Mouse (Mus musculus) adrenal gland, adult (tissue): ENCODE data around the gene Ece1.
A peak's percentile ranks its signal among the peaks of the same experiment; 100 is the strongest.

Experiments
- DNase-seq, 2 experiments: peaks; one replicate each; pipeline ENCODE4 v3.0.0; 2022 to 2023; ENCODE audit warnings: low spot score in 1 of 2; ENCODE audit not compliant: inconsistent age in 2 of 2

Ece1 gene

DNA sequence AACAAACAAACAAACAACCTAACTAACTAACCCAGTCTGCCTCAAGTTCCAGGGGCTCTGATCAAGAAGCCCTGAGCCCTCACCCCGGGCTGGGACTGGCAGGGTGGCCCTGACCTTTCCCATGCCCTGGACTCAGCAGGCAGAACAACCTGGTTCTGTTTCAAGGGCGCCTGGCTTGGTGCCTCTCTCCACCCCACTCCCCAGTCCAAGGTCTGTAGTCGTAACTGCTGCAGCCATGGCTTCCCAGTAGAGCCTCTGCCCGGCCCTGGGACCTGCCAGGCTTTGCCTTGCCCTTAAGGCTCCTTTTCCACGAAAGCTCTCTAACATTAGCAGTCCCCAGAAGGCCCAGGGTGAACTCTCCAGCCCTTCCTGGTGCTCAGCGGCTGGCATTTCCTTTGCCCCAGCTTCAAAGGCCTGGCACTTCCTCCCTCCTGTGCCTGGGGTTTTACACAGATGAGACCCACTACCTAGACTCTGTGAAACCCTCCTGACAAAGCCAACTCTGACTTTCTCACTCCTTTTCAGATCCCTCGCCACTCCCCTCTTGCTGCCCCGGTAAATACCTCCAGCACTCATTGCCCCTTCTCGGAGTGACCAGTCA is 6.2 kb upstream of the Ece1 start:
- peak; percentile 95 to 96 for DNase-seq

DNA sequence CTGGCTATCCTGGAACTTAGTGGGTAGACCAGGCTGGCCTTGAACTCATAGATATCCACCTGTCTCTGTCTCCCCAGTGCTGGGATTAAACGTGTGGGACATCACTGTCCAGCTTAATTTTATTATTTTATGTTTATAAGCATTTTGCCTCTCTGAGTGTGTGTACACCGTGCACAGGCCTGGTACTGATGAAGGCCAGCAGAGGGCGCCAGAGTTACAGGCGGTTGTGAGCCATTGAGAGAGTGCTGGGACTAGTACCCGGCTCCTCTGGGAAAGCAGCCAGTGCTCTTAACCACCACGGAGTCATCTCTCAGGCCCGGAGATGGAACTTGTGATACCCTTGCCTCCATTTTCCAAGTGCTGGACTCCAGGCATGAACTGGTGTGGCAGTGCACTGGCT is 4.9 kb upstream of the Ece1 start:
- DNase-seq, result peak; percentile 73 to 86

DNA sequence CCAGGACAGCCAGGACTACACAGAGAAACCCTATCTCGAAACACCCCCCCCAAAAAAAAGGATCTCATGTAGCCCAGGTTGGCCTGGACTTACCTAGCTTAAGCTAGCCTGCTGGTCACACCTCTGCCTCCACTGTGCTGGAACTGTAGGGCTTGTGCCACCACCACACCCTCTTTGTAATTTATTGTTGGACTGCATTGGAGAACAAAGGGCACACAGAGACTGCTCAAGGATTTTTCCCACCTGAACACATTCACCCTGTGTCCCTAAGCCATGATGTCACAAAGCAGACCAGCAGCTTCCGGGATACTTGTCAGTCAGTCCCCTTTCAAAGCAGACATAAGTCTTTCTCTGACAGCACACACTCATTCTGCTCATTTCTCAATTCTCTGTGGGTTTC is 3.7 kb upstream of the Ece1 start:
- no peak for DNase-seq

DNA sequence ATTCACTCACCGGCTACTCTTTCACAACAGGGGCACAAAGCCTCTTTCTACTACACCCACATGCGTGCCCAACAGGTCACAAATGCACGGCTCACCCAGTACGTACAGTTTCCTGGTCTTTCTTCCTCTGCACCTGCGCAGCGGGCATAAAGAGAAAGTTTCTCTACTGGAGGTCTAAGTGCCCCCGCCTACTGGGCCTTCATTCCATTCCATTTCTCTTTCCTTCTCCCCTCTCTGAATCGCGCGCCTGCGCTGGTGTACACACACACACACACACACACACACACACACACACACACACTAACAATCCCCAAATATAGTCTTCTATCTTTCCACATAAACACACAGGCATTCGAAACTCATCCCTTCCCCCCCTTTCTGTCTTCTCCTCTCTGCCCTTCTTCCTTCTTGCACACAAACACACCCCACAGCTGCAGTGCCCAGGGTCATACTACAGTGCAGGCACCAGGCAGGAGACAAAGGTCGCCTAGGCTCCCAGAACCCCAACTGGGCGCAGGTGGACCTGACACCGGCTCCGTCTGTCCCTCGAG is 501 bp upstream of the Ece1 start:
- no peak for DNase-seq

DNA sequence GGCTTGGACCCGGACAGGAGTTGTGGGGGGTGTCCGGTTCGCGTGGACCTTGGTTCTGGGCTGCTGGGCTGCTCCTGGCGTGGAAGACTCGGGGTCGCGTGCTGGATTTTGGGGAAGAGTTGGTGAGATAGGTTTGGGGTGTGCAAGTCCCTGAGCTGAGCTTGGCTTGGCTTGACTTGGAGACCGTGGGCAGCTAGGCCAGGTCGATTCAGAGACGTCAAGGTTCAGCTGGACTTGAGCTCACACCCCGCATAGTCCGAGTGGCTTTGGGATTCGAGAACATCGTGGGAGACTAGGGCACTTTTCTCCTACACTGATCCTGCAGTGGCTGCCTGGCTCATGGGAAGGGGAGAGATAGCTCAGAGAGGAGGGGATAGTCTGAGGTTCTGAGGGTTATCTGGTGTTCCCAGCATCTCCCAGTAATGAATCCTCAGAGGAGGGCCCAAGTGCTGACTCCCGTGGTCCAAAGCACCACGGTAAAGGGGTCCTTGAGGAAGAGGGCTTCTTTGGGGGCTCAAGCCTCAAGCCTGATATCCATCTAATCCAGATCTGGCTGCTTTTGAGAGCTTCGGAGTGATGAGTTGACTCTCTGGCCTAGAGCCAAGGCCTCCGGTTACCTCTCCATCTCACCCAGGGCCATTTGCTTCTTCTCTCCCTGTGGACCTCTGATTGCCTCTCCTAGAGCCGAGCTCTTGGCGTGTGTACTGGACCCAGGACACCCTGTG is 641 bp downstream of the Ece1 start:
- DNase-seq, result peak; percentile 64 to 86

DNA sequence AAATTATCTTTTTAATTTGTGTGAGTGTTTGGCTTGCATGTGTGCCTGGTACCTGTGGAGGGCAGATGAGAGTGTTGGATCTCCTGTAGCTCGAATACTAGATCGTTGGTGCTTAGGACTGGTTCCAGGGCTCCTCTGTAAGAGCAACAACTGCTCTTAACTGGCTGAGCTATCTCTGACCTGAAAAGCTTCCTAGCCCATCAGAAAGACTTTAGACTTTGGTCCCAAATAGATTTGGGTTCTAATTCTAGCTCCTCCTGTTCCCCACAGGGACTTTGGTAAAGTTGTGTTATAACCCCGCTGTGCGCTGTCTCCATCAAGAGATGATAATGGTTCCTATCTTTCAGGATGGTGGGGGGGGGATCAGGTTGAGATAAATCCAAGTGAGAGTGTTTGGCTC is 2.0 kb downstream of the Ece1 start:
- no peak for DNase-seq

DNA sequence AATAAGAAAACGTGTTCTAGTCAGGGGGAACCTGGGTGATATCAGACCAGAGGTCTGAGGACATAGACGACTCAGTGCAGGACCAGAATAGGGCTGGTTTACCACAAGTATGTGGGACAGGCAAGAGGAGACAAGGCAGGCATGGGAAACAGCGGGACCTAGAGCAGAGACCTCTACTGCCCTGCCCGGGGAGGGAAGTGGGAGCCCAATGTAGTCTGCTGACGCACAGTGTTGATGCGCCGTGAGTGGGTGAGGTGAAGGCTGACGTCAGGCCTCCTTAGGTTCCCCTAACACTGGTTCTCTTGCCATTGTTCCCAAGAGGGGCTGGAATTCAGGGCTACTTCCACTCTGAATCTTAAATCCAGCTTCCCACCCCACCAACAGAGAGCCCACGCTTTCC is 2.7 kb downstream of the Ece1 start:
- DNase-seq, result peak in 1 of 2 experiments; percentile 38

DNA sequence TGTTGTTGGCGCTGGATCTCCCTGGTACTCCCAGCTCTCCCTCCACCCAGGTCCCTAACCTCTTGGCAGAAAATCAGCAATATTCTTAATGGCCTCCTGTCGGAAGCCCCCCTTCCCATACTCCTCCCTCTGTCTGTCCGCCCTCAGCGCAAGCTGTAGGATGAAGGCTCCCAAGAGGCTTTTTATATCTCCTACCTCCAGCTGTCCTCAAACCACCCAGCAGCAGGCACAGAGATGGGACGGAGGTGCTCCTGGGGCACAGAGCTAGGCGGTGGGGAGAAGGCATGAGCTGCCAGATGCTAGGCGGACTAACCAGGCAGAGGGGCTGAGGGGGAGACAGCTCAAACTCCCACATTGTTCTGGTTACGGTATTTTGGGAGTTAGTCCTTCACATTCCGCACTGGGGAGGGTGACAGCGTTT is 3.2 kb downstream of the Ece1 start:
- DNase-seq, result peak in 1 of 2 experiments; percentile 33

DNA sequence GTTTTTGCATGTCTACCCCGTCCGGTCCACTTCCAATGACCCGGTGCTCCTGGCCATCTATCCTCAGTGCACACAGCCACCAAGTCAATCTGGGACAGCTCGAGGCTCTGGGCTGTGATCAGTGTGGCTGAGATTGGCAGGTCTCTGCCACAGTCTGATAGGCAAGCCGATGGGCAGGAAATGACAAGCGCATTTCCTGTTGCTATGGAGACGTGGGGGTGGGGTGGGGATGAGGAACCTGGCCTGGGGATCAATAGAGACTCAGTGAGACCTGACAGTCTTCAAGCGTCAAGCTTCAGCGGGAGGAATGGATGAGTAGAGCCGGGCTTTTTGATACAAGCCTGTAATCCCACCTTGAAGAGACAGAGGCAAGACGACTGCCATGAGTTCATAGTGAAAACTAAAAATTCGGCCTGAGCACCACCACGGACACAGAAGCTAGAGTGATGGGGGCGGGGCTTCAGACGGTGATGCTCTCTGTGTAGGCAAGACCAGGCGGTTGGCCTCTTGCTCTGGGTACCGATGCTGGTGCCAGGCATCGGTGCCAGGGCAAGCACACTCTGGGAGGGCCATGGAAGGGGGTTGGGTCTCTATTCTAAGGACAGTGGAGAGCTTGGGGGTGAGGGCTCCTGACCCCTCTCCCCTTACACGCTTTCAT is 4.3 kb downstream of the Ece1 start:
- DNase-seq, result peak in 1 of 2 experiments; percentile 60

DNA sequence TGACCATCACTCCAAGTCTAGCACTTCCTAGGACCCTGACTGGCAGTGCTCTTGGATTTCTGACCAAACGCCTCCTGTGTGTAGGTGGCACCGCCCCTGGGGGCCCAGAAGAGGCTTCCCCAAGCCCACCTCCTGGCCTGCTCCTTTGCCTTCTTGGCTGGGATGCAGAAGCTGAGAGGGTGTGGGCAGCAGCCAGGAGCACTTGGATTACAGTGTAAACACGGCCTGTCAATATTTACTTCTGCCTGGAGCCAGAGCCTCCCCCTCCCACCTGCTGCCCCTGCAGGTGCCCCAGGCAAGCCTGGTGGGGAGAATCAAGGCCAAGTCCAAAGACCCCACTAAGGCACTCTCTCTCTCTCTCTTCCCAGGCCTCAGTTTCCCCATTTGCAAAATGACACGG is 5.2 kb downstream of the Ece1 start:
- DNase-seq, result peak in 1 of 2 experiments; percentile 40

DNA sequence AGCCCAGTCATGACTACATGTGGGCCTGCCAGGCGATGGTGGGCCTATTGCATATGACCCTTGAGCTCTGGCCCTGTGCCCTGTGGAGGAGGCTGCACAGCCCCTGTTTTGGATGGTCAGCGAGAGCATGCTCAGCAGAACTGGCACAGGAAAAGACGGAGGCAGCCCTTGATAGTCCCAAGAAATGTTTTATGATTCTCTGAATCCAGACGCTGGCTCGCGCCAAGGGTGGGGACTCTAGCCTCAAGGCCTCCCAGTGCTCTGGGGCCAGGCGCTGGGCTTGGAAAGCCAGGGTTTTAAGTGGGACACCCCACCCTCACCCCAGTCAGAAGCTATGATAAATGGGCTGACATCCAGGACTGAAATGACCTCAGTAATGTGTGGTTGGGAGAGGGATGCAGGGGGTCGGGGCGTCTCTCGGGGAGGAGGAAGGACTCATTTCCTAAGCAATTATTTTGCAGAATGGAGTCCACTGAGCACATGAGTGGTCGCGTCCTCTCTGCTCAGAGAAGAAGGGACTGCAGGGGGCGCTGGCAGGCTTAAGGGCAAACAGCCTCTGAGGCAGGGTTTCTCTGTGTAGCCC is 5.7 kb downstream of the Ece1 start:
- peak; percentile 71 to 90 for DNase-seq

DNA sequence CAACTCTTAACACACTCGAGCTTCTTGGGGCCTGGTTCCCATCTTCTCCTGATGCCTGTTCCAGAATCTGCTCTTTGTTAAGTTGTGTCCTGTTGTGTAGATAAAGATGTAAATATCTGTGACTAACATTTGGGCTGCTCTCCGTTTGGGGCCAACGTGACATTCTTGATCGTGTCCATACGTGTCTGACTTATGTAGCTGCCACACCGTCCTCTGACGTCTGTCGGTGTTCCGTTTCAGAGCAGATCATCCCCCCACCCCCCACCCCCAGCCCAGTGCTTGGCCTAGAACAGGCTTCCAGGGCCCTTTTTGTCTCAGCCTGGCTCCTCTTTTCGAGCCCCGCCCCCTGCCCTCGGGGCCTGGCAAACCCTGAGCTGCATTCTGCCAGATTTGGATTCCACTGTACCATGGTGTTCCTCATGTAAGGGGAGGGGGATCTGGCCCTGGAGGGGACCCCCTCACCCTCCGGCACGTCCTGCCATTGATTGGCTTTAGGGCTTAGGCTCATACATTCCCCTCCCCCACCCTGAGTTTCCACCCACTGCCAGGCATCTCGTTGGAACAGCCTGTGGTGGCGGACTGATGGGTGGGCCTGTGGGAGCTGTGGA is 7.7 kb downstream of the Ece1 start:
- peak in 1 of 2 experiments; percentile 44 for DNase-seq

DNA sequence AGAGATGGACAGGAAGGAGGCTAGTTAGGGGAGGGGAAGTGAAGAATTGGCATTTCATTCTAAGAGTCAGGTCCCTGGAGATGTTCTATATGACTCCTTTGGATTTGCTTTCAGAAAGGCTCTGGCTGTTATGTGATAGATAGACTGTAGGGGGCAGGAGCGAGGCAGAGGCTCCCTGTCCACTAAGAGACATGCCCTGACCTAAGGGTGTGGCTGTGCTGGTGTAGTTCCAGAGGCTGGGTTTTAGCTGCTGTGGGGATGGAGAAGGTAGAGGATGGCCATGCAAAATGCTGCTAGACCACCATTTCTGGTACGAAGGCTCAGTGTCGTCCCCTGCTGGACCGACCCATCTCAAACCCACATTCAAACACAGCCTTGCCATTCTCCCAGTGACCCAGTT is 8.9 kb downstream of the Ece1 start:
- peak in 1 of 2 experiments; percentile 59 for DNase-seq

DNA sequence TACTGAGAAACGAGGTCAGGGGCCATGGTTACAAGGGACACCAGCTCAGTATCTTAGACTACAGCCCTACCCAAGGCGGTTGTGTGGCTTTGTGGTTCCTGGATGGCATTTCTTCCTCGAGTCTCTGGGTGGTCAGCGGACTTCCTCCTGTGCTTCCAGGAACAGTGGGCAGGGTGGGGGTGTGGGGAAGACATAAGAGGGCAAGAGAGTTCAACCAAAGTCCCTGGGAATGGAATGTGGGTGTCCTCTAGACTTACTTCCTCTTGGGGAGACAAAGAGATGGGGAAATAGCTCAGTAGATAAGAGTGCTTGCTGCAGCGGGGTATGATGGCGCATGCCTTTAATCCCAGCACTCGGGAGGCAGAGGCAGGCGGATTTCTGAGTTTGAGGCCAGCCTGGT is 9.4 kb downstream of the Ece1 start:
- DNase-seq, result no peak

DNA sequence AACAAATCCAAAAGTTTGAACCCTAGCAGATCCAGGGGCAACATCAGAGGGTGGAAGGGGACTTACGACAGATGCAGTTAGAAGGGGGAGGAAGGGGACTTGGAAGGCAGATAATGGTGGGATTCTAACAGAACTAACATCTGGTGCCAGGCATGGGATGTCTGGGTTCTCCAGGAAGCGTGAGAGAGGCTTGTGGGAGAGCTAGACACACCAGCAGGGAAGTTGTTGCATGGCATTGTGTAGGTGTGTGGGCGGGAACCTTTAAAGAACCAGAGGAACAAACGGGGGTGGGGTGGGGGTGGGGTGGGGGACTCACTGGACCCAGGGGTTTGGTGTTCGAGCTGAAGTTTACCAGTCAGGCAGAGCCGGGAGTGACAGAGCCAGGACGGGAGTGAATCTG is 12.3 kb downstream of the Ece1 start:
- no peak for DNase-seq

DNA sequence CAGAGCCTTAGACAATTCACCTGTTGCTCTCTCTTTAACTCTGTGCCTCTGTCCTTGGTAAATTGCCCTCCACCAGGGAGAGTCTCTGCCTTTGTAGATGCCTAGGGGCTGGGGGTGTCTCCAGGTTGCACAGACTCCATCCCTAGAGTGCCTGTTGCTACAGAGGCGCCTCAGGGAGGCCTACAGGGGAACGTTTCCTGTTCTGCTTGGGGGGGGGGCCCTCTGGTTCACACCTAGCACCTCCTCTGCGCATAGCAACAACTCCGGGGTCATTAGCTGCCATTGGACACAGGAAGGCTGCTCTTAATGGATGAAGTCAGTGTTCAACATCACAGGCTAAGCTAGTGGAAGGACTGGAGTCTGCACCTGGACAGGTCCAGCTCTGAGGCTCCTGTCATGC is 12.8 kb downstream of the Ece1 start:
- DNase-seq, result no peak

DNA sequence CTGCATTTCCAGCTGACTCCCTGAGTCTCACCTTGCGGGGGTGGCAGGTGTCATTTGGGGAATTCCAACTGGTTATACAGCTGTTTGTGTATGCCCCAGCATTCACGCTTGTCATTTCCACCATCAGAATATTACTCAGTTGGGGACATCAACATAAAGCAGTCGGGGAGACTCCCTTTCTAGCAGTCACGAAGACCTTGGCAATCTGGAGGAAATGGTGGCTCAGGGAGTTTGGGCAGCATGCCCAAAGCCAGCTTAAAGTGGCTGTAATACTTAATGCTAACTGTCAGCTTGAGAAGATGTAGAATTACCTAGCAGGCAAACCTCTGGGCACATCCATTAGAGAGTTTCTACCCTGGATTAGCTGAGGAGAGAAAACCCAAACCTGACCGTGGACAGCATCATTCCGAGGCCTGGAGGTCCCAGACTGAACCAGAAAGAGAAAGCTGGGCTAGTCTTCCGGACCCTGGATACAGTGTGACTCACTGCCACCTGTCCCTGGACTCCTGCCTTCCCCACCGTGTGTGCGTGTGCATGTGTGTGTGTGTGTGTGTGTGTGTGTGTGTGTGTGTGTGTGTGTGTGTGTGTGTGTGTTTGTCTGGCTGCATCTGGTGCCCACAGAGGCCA is 13.5 kb downstream of the Ece1 start:
- DNase-seq, result peak in 1 of 2 experiments; percentile 84

DNA sequence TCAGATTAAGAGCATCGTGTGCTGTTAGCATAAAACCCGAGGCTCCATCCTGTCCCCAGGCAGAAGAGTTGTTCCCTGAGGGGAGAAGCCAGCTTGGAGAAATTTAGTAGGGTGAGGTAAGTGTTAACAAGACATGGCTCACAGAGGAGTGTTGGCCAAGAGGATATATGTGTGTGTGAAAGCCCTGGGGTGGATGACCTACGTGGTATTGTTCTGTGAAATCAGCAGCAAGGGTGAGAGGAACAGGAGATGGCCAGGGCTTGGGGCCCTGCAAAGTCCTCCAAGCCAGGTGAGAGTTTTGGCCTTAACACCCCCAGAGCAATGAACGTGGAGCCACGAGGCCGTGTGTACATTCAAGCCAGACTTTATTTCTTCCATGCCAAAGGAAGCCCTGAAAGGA is 14.8 kb downstream of the Ece1 start:
- DNase-seq, result no peak

DNA sequence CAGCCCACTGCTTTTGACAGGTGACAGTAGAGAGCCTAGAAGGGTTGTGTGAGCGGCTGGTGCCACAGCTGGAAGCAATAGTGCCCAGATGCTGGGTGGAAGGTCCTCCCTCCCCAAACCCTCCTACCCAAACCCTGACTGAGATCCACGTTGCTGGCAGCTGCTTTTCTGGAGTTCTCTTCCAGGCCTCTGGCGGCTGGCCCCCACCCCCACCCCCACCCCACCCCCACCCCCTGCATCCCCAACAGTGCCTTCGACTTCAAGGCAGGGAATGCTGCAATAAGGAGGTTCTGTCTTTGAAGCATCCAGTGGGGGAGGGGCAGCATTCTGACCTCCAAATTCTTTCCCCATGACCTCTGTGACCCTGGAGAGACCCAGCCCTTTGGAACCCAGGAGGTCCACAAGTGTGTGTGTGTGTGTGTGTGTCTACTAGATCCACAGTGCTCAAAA is 15.4 kb downstream of the Ece1 start:
- DNase-seq, result no peak

DNA sequence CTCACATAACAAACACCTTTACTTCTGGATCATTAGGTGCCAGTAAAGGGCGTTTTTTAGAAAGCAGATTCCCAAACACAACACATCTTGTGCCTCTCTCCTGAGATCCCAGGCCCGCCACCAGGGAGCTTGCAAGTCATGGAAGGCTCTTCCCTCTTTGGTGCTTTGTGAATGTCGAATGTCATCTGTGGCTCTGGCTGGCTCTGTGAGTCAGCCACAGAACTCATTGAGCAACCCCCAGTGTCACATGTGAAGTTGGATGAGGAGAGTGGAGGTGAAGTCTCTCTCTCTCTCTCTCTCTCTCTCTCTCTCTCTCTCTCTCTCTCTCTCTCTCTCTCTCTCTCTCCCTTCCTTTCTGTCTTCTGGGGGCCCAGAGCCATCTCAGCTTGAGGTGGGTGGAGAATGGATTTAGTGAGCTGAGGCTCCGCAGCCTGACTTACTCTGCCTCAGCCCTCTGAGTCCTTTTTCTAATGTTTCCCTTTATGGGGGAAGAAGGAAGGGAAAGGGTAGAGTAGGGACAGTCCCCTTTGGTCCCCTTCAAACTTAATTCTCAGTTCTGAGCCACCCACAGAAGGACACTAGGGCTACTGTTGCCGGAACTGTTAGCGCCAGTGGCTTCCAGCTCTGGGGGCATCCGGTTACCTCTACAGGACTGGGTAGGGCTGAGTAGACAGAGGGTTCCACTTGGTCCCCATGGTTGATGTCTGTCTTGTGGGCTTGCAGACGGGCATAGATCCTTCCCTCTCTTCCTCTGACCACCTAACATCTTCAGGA is 17.5 kb downstream of the Ece1 start:
- DNase-seq, result peak; percentile 74 to 85
